Mouse (Mus musculus) stomach, adult 2 months (tissue): ENCODE measurements around the gene Brsk2. TPM values are rescaled to one million over a fixed set of nuclear protein-coding genes. Genes with fewer than 3 reads are reported as not detected.

Source experiments
- polyA plus RNA-seq: library from polyadenylated mRNA; depleted of rRNA; stranded (reverse); fragments of >200 nt; gene quantifications from 2 replicates; pipeline ENCODE4 v1.2.3, GENCODE M21; 2012; rRNA removed

Gene Brsk2
- polyA plus RNA-seq, result 0.92 and 0.93 TPM in 2 replicates

DNA sequence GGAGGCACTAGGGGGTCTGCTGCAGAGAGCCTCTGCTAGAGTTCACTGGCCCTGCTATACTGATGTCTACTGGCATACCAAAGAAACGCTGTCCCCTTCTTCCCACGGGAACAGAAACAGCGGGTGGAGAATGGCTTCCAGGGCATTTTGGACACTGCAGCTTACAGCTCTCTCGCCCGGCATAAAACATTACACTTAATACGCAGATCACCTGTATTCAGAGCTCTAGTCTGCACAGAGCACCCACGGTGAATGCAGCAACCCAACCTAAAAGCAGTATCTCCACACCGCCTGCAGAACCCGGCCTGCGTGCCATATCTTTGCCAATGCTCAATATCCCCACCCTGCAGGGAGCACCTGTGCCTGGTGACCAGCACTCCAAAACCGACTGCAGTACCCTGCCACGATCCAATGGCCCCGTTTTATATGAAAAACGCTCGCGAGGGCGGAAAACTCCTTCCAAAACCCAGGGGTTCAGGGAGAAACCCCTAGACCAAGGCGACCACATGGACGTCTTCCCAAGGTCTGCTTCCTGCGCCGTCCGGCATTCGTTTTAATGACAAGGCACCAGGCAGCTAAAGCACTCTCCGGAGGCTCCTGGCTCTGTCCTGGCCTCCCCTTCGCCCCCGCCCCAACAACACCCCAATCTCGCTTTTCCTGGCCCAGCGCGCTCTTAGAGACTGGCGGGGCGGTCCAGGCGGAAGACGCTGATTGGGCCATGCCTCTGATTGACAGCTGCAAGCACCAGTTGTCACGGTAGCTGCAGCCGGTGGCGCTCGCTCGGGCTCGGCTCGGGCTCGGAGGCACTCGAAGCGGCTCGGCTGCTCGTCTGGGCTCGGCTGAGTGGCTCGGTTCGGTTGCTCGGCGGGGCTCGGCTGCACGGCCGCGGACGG lies at the start of gene Brsk2:
Gene Brsk2, plus strand, starts transcription at position 846 of the 893 bp plus-strand sequence.

DNA sequence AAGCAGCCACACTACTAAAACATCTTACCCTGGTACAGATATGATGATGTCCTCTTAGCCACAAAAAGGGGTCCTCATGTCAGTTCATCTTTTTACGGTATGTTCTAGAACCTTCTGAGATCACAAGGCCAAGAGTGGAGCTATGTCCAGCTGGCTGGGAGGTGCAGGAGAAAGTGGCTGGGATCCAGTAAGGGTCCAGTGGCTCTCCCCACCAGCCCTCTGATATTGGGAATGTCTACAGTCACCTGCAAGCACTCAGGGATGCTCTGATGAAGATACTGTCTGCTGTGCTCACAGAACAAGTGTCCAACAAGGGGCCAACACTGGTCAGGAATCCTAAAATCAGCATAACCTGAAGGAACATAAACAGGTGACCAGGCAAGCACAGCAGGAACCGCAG lies 31.1 kb upstream of the Brsk2 start, which contains the start of gene Tollip:
Gene Tollip, minus strand, starts transcription at position 101 of the 400 bp plus-strand sequence.

Other genes starting within 250 kb of the Brsk2 start
- gene Muc5ac, start 160.8 kb upstream of the Brsk2 start, polyA plus RNA-seq, result 540 and 990 TPM in 2 replicates
- 0.21 and 0.47 TPM in 2 replicates for gene Muc5b, start 110.7 kb upstream of the Brsk2 start, polyA plus RNA-seq
- 24.7 and 27.0 TPM in 2 replicates for gene Tollip, start 31.2 kb upstream of the Brsk2 start, polyA plus RNA-seq
- 27.5 and 29.5 TPM in 2 replicates for gene Mob2, start 111.3 kb downstream of the Brsk2 start, polyA plus RNA-seq
- 3.0 and 6.7 TPM in 2 replicates for gene Dusp8, start 146.1 kb downstream of the Brsk2 start, polyA plus RNA-seq
- not detected in 2 replicates for gene Gm45618, start 171.0 kb downstream of the Brsk2 start, polyA plus RNA-seq
- not detected in 2 replicates for gene Gm39115, start 186.3 kb downstream of the Brsk2 start, polyA plus RNA-seq
- not detected in 2 replicates for gene Gm45337, start 194.9 kb downstream of the Brsk2 start, polyA plus RNA-seq
- not detected in 2 replicates for gene Gm29735, start 207.4 kb downstream of the Brsk2 start, polyA plus RNA-seq
- not detected in 2 replicates for gene Gm4553, start 216.0 kb downstream of the Brsk2 start, polyA plus RNA-seq
- gene Krtap5-2, start 226.3 kb downstream of the Brsk2 start, polyA plus RNA-seq, result not detected in 2 replicates
- gene Gm10153, start 240.6 kb downstream of the Brsk2 start, polyA plus RNA-seq, result not detected in 2 replicates